Mouse (Mus musculus) testis, postnatal 14 days (tissue): ENCODE data around the gene Col6a4.

Experiments
- DNase-seq: peaks from one replicate; pipeline ENCODE4 v3.0.0; 2021; ENCODE audit warnings: low spot score

The Col6a4 gene

GRCm38 (mm10) chr9:105959116-105959515, 137.5 kb downstream of the Col6a4 start:
- no peak for DNase-seq

GRCm38 (mm10) chr9:105949755-105950154, 146.8 kb downstream of the Col6a4 start:
- no peak for DNase-seq

- no peak for DNase-seq
Observed at GRCm38 (mm10) chr9:105947577-105947976, 149.0 kb downstream of the Col6a4 start.
